Mouse (Mus musculus) urinary bladder, postnatal 36 days (tissue): Measurements from ENCODE around the gene Chrnb4.

ENCODE experiments used
- DNase-seq, 2 experiments: peaks; one replicate each; pipeline ENCODE4 v3.0.0; 2022; ENCODE audit warnings: low spot score in 2 of 2, mixed read lengths in 1 of 2

Gene Chrnb4

DNA sequence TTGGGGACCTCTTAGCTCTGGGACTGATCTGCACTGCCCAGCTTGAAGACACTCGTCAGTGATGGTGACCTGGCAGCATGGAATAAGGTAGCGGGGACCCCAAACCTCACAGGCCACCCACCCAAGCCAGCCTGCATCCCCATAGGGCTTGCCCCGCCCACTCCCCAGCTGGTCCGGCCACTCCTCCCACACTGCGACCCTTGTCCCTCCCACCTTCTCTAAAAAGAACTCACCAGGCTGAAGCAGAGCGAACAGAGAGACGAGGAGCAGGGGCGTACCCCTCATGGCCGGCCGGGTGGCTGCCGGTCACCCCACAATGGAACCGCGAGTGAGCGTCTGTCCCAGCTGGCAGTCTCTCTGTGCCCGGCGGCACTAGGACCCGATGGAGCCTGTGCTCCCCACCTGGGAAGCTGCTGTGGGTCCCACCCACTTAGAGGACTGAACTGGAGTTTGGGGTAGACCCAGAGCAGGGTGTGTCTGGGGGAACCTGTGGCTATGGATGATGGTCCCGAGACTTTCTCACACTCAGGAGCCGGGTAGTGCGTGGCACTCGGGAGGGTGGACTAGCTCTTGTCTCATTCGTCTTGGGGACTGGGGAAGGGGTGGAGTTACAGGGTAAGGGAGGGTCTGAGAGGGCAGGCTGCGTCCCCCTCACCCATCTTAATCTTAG lies at the start of gene Chrnb4:
TSS of gene Chrnb4 (minus strand) at position 569 of the 670 bp plus-strand sequence.
- peak in 1 of 2 experiments; percentile 6 for DNase-seq

DNA sequence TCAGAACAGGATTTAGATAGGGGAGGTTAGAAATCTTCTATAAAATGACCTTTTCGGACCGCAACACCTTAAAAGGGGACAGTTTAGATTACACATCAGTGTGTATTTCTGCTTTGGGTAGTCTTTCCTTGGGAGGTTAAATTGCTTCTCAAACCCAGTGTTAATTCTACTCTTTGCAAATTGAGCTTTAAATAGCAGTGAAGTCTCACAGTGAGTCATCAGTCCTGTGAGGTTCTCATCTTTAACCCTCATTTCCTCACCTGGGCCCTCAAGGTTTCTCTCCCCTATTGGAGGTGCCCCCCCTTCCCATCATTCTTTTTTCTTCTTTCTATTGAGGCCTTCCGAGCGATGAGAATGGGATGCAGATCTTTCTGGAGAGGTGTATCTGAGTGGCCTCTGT lies 48.3 kb upstream of the Chrnb4 start:
- no peak for DNase-seq

DNA sequence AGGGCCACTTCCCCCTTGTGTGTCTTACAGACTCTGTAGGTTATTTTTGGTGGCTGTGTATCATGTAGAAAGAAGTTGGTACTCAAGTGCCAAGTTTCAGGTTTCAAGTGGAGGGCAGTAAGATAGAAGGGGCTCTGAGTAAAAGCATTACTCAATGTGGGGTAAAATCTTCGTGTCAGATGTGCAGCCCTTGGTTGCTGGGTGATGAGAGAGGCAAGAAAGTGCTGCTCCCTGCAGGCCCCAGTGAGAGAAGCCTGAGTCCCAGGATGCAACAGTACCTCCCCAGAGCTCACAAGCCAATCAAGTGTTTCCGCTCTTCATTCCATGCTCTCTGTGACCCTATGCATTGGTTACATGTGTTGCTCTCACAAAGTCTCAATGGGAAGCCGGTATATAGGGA lies 47.5 kb upstream of the Chrnb4 start:
- DNase-seq = no peak

DNA sequence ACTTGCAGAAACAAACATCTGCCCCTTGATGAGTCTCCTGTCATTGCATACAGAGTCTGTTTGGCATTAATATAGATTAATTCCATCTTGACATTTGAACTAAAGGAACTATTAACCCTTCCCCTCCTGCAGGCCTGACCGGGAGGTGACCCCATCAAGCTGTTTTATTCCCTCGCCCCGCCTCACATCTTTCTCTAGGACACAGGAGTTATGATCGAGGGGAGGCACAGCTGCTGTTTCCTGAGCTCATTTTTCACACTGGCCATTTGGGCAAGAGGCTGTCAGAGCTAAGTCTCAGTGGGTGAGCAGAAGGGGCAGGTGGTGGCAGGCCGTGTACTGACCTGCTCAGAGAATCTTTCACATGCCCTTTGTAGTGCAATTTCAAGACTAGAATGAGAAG lies 41.6 kb upstream of the Chrnb4 start:
- no peak for DNase-seq

DNA sequence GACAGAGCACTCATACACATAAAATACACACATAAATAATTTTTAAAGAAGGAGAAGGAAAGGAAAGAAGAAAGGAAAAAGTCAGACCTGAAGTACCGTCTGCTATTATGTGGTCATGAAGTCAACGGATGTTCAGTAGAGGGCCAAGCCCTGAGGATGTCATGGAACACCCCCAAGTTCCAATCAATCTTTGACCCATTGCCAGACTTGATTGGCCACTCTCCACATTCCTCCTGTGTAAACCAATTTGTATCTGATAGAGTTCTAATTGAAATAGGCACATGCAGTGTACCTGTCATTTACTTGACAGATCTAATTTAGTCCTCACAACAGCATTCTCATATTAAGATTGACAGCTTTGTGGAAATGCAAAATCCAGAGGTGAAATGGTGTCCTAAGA lies 40.6 kb upstream of the Chrnb4 start:
- no peak for DNase-seq

DNA sequence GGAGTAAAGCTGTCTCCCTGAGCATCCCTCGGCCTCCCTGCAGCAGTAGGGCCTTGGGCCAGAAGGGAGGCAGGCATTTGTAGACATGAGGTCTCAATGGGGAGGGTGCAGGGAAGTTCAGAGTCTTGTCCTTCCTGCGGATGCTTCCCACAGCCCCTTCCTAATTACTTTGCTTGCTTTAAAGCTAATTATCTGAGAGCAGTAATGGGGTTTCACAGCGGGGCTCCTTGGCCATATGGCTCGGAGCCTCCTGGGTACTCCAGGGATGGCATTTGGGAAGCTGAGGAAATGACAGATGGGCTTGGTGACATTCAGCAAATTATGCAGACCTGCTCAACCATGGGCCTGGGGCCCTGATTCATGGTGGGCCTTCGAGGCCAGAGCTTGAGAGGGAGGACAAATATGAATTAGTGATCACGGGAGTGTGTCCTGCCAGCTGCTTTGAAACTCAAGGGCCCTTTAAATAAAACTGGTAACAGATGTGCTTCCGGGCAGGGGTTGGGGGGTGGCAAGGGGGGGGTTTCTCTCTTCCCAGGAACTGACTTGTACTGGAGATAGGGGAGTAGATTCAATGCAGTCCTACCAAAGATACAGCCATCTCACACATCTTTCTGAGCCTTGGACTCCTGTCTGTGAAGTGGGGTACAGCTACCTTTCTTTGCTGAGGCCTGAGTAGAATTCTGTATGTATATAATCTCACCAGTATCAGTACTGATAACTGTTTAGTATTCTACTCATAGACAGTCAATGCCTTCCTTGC lies 34.8 kb upstream of the Chrnb4 start:
- DNase-seq = no peak

DNA sequence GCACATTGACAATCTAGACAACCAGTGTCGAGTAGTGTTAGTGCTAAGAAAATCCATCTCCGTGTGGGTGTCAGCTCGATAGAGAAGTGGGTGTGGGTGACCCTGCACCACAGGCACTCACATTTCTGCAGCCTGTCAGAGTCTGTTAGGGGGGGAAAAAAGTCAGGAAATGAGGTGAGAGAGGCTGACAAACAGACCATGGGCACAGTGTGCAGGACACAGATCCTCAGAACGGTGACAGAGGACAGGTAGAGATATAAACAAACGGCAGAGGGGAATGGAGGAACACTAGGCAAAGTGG lies 19.3 kb upstream of the Chrnb4 start:
- no peak for DNase-seq

DNA sequence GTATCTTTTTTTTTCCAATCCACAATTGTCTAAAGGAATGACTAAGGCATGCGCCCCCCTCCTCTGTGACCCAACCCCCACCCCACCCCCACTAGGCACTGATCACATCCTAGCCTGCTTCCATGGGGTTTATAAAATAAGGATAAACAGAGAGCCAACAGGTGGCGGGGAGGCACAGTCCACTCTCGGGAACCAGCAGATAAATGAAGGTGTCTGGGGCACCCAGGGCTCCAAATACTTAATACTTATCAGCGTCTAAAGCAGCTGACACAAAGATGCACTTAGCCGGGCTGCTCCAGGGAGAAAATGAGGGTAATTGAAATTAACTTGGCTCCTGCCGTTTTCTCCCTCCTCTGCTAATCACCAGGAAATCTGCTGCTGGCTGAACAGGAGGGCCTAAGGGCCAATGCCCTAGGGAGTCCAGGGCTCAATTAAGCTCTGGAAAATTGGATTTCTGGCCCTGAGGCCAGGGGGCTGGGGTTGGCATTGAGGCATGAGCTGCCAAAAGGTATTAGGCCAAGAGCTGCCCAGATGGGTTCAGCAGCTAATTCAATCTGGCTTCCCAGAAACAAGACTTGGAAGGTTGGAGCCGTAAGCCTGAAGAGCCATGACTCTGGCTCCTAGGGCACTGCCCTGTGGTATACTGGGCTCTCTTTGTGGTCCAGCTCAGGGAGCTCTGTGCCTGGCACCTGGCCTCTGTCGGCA lies 18.8 kb upstream of the Chrnb4 start:
- no peak for DNase-seq

DNA sequence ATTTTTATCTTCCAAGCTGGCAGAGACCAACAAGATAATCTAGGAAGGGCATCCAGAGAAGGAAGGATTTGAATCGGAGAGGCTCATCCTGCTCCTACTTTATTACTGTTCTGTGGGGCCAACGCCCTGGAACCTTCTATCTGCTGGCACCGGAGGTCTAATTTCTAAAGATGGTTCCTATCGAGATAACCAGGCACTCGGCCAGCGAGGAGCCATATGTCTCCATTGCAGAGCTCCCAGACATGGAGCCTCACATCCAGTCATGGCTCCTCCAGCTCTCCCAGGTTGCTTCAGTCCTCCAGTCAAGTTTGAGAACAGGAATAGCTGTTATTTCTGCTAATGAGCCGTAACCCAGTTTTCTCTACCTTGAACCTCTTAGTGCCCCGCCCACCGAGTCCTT lies 16.7 kb upstream of the Chrnb4 start:
- no peak for DNase-seq

DNA sequence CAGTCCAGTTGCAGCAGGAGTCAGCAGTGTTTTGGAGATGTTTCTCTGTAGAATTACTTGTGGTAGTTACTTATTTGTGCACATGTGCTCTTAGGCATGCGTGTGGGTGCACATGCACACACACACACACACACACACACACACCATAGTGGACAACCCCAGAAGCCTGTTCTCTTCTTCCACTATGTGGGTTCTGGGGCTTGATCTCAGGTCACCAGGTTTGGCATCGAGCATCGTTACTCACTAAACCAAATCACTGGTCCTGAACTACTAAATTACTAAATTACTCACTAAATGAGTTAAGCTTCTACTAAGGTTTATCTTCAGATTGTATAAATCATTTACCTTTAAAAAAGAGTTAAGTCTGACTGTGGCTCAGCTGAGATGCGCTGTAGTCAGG lies 9.5 kb upstream of the Chrnb4 start:
- no peak for DNase-seq

DNA sequence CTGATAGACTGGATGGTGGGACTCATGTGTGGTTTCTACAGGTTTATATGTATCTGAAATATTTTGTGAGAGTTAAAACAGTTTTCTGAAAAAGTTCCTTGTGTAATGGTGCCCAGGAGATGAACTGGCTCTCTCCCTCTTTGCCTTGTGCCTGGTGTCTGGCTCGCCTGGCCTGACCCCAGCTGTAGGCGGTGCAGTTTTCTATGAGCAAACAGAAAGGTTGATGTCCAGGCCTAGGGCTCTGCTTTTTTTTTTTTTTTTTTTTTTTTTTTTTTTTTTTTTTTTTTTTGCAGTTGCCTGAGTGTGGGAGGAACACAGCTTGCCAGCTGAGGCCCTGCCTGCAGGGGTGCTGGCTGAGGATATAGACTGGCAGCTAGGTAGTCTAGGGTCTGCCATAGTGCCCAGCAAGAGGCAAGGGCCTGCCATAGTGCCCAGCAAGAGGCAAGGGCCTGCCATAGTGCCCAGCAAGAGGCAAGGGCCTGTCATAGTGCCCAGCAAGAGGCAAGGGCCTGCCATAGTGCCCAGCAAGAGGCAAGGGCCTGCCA lies 6.9 kb upstream of the Chrnb4 start:
- DNase-seq = no peak

DNA sequence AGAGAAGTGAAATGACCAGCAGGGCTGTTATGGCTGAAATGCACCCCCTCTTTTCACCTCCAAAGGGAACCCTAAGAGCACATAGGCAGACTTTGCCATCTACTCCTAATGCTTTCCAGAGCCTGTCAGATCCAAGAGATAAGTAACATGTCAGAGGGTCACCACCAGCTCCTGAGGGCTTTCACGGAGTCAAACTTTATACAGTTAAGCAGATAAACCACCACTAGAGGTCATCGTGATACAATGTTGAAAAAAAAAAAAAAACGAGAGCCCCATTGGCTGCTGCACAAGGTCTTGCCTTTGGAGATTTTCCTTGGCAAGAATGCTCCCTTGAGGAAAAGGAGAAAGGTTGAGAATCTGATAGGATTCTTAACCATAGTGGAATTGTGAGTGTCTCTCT lies 1.8 kb downstream of the Chrnb4 start:
- DNase-seq = no peak

DNA sequence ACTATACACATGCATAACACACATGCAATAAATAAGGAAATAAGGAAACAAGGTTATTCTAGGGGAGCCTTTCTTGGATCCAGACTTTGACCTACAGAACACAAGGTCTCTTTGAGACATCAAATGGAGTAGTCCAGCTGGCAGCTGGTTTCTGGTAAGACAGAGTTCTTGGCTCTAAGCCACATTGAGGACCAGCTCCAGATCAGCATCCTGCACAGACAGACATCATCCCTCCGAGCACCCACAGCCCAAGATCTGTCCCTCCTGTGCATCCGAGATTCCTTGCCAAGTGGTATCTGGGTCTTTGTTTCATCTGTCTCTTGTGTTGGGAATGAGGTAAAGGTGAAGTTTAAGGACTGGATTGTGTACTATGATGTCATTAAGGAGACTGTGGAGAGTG lies 3.6 kb downstream of the Chrnb4 start:
- no peak for DNase-seq

DNA sequence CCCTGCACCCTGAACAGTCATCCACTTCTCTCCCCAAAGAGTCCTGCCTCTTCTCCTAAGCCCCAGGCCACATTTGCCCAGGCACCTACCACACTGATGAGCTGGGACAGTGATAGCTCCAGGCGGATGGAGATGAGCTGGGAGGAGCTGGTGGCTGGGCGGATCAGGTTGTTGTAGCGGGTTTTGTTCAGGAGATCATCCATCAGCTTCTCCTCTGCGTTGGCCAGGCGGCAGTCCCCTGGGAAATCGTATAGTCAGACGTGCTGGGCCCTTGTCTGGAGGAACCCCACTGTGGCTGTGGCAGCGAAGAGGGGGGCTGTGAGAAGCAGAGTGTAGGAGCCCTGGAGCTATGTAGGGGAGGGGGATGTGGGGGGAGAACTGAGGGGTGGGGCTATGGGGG lies 4.9 kb downstream of the Chrnb4 start:
- no peak for DNase-seq

DNA sequence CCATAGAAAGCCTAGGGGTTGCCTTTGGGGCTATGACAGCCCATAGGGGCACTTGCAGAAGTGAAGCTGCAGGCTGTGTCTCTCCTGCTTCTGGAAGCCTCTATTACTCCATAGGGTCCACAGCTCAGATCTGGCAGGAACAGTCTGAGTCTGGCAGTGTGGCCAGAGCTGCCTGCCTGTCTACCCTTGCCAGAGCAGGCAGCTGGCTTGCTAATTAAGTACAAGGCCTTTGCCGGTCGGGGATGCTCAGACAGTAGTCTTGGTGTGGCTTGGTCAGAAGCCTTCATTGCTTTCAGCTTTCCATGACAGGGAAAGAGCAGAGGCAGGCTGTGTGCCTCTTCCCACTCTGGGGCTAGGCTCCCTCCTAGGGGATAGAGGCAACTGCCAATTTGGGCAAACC lies 7.2 kb downstream of the Chrnb4 start:
- no peak for DNase-seq

DNA sequence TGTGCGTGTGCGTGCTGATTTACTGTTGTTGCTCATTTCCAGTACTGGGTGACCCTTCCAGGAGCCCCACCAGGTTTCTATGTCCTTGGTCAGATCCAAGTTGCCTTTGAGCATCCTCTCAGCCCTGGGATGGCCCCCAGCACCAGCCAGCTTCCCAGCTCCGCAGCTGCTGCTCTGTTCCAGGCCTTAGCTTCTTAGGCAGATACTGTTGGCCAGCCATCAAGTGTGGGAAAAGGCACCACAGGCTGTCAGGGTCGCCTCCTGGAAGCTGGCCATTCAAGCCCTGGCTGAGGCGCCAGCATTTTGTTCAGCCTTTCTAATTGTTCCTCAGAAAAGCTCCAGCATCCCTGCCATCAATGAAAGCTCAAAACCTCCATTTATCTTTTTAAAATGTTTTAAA lies 8.6 kb downstream of the Chrnb4 start:
- DNase-seq = no peak

DNA sequence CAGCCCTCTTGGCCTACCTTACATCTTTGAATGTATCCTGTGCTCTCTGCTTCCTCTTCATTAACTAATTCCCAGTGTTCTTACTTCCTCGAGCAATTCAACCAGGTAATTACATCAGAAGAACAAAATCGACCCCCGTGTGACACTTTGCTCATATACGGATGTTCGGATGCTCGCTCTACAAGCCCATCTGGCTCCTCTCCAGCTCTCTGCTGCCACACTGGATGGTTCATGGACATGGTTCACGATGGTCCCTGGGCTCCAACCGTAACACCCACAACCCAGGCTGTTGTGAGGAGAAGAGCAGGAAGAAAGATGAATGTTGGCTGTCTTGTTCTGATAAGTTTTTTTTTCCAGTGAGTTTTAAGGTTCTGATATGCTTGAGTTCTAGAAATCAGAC lies 9.6 kb downstream of the Chrnb4 start:
- DNase-seq = no peak

DNA sequence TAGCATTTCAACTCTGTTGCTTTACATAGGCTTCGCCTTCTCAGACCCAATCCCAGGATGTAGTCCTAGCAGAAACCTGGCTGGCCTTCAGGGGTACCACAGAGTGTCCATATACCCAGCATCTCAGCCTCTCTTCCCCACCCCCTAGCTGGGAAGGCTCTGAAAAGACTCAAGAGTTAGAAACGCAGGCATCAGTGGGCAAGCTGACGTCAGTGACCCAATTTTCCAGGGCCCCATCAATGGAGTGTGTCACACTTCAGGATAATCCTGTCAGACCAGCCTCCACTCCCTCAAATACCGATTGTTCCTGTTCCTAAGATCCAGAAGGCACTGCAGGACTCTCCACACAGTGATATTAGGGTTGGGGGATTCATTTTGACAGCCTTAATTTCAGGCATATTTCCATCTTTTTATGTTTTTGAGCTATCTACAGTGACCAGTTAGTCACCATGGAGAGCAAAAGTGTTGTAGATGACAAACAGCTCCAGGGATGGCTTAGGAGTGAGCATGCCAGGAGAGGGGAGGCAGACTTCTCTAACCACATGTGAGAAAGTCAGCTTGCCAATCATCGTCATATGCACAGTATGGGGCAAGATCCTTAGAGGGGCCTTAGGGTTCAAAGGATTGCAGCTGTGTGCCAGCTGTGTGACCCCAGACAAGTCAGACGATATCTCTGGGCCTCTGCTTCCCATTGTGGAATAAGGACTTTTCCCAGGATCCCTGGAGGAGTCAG lies 17.0 kb downstream of the Chrnb4 start:
- no peak for DNase-seq

DNA sequence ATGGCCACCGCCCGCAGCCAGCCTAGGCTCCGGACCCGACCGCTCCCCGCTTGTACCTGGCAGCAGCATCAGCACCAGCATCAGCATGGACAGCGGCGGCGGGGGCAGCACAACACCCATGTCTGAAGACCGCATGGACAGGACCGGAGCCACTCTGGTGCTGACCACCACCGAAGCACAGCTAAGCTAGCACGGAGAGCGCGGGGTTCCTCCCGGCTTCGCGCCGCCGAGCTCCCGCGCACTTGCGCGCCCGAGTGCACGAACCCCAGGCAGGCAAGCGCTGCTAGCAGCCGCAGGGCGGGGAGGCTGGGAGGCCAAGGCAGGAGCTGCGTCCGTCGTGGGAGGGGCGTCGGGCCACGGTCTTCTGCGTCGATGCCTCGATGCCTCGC lies 22.3 kb downstream of the Chrnb4 start, which contains the start of gene Chrna3:
TSS of gene Chrna3 (minus strand) at position 288 of the 389 bp plus-strand sequence.
- no peak for DNase-seq

DNA sequence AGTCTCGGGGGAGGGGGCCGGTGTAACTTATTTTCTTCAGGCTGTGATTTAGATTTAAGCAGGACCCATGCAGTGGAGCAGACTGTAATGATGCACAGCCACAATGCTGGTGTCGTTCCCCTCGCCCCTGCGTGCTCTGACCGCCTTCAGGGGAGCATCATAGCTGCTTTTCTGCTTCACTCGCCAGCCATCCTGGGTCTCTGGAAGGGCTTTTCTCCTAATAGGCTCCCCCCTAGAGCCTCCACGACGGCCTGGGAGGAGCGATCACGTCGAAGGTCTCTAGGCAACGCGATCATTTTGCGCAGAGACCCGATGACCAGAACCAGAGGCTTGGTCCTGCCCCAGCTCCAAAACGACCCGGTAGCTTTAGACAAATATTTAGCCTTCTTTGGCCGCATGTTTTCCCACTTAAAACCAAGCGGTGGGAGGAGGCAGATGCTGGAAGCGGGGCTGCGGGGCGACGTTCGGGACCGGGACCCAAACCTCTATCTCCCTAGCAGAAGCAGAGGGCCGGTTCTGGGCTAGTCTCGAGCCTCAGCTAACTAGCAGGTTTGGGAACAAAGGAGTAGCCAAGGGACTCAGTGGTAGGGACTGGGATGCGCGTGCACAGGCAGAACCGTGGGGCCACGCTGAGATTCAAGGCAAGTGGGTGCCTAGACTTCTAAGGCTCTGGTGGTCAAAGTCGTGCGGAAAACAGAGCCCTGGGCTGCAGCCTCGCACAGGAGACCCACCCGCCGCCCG lies 22.9 kb downstream of the Chrnb4 start:
- DNase-seq = no peak

DNA sequence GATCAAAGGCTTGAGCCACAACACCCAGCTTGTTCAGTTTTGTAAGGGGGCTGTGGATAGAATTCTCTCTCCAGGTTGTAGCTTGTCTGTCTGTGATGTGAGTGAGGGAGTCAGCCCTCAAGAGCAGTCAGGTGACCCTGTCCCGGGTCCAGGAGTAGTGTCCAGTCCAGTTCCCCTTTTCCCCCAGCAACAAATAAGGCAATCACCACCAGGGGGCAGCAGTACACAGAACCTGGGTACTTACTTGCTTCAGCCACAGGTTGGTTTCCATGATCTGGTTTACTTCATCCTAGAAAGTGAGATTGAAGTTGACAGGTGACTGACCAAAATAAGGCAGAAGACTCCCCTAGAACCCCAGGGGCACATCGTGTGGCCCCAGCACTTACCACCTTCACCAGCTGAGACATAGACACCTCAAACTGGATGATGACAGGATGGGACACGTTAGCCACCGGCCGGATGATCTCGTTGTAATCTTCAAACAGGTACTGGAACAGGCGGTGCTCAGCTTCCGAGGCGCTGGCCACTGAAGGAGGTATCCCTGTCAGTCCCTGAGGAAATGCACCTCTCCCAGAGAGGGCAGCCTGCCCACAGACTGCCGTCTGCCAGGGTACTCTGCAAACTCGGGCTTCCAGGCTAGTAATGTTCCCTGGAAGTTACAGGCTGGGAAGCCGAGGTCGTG lies 24.5 kb downstream of the Chrnb4 start:
- peak; percentile 69 to 72 for DNase-seq
